In genomic region chr15:89314511-89315189, GRCm38 (mm10) we compare ENCODE assay signal across 8 mouse cellular contexts. TPM values are rescaled to one million over a fixed set of nuclear protein-coding genes. Genes with fewer than 3 reads are reported as not detected.
DNase-seq lines count a peak whose midpoint lies in the region; ATAC-seq lines count a peak whose summit lies in the region.

No protein-coding gene starts in this region.

- H3K9me3 ChIP-seq in forebrain, embryonic 16.5 days (ENCODE audit: control insufficient read depth, low read length), result no peaks in the 10 kb centered on the region
- no peaks in the 10 kb centered on the region for H3K9me3 ChIP-seq in kidney, embryonic 15.5 days (replicated peaks)

- peak overlapping the region; percentile 91 for H3K9ac ChIP-seq in forebrain, embryonic 16.5 days (replicated peaks; ENCODE audit: low read depth, low read length)
- H3K9ac ChIP-seq in kidney, embryonic 15.5 days, result peak overlapping the region; percentile 86

- H3K36me3 ChIP-seq in forebrain, embryonic 16.5 days (ENCODE audit: control insufficient read depth, insufficient read depth), result no peaks in the 10 kb centered on the region
- H3K36me3 ChIP-seq in kidney, embryonic 15.5 days, result no peaks in the 10 kb centered on the region

- H3K4me1 ChIP-seq in forebrain, embryonic 16.5 days (replicated peaks; ENCODE audit: control insufficient read depth, insufficient read depth, low read length), result peaks cover 41% of the 10 kb centered on the region
- peaks cover 35% of the 10 kb centered on the region for H3K4me1 ChIP-seq in kidney, embryonic 15.5 days

- H3K27ac ChIP-seq in forebrain, embryonic 16.5 days (ENCODE audit: low read length), result peak overlapping the region; percentile 42; the same call in 1 of the 2 replicates
- H3K27ac ChIP-seq in kidney, embryonic 15.5 days, result peak overlapping the region; percentile 42; the same call in 1 of the 2 replicates

- H3K27me3 ChIP-seq in forebrain, embryonic 16.5 days (replicated peaks; ENCODE audit: control insufficient read depth, insufficient read depth, low read length), result no peaks in the 10 kb centered on the region
- no peaks in the 10 kb centered on the region for H3K27me3 ChIP-seq in kidney, embryonic 15.5 days

- peak overlapping the region; percentile 69 for H3K4me2 ChIP-seq in forebrain, embryonic 16.5 days (ENCODE audit: low read length)
- peak overlapping the region; percentile 64 for H3K4me2 ChIP-seq in kidney, embryonic 15.5 days

- no peak for ATAC-seq in CD4-positive, CD25-positive, alpha-beta regulatory T cell, adult 4 months
- peak; percentile 55 for ATAC-seq in forebrain, embryonic 16.5 days
- peak; percentile 61 for ATAC-seq in kidney, embryonic 15.5 days (replicated peaks; ENCODE audit: low FRiP score)

- DNase-seq in CD4-positive, CD25-positive, alpha-beta regulatory T cell, adult 2 months (ENCODE audit: low read depth, low spot score), result peak; percentile 38
- peak; percentile 23 for DNase-seq in urinary bladder, postnatal 25 days (ENCODE audit: low spot score)
- DNase-seq in urinary bladder, postnatal 10 days (ENCODE audit: low spot score), result no peak
- peak; percentile 26 for DNase-seq in mesoderm, embryonic 11.5 days (ENCODE audit: low read depth, low spot score)
- DNase-seq in yolk sac, embryonic 10.5 days (ENCODE audit: low spot score), result peak; percentile 15

- peak overlapping the region; percentile 89 for H3K4me3 ChIP-seq in forebrain, embryonic 16.5 days (replicated peaks; ENCODE audit: low read length)
- H3K4me3 ChIP-seq in kidney, embryonic 15.5 days (replicated peaks), result peak overlapping the region; percentile 79

- WGBS in forebrain, embryonic 16.5 days, result under 1% methylated on average over 57 of the region's 58 CpGs
- under 1% methylated on average over 58 of the region's 58 CpGs for WGBS in kidney, embryonic 15.5 days

RNA-seq across cellular contexts. Expression of gene Sbf1, which starts 0.5 kb away (rescaled TPM):
- polyA plus RNA-seq in CD4-positive, CD25-positive, alpha-beta regulatory T cell, adult 4 months (2017; shearing (Covaris generic)), result 100 to 1,000 TPM in 1 of 2 experiments, 10 to 100 TPM in 1; 87.6 to 124 TPM
- 81.8 and 97.2 TPM in 2 replicates for polyA plus RNA-seq in forebrain, embryonic 16.5 days (2015; fragmentation: Nextera tagmentation; extraction: Ambion mirVana)
- polyA plus RNA-seq in kidney, embryonic 15.5 days (2015; fragmentation: Nextera tagmentation; extraction: Ambion mirVana), result 42.6 and 51.4 TPM in 2 replicates

RNA-seq across cellular contexts. Expression of gene Adm2, which starts 7.9 kb away (rescaled TPM):
- not detected for polyA plus RNA-seq in CD4-positive, CD25-positive, alpha-beta regulatory T cell, adult 4 months (2017; shearing (Covaris generic))
- polyA plus RNA-seq in forebrain, embryonic 16.5 days (2015; fragmentation: Nextera tagmentation; extraction: Ambion mirVana), result not detected in 2 replicates
- 0.71 and 0.74 TPM in 2 replicates for polyA plus RNA-seq in kidney, embryonic 15.5 days (2015; fragmentation: Nextera tagmentation; extraction: Ambion mirVana)

RNA-seq across cellular contexts. Expression of gene Miox, which starts 19.5 kb away (rescaled TPM):
- polyA plus RNA-seq in CD4-positive, CD25-positive, alpha-beta regulatory T cell, adult 4 months (2017; shearing (Covaris generic)), result not detected
- polyA plus RNA-seq in forebrain, embryonic 16.5 days (2015; fragmentation: Nextera tagmentation; extraction: Ambion mirVana), result not detected in 2 replicates
- 6.8 and 7.1 TPM in 2 replicates for polyA plus RNA-seq in kidney, embryonic 15.5 days (2015; fragmentation: Nextera tagmentation; extraction: Ambion mirVana)

RNA-seq across cellular contexts. Expression of gene Lmf2, which starts 40.8 kb away (rescaled TPM):
- polyA plus RNA-seq in CD4-positive, CD25-positive, alpha-beta regulatory T cell, adult 4 months (2017; shearing (Covaris generic)), result 10 to 100 TPM; 23.5 to 40.7 TPM
- polyA plus RNA-seq in forebrain, embryonic 16.5 days (2015; fragmentation: Nextera tagmentation; extraction: Ambion mirVana), result 29.5 and 32.3 TPM in 2 replicates
- polyA plus RNA-seq in kidney, embryonic 15.5 days (2015; fragmentation: Nextera tagmentation; extraction: Ambion mirVana), result 54.1 and 67.9 TPM in 2 replicates

RNA-seq across cellular contexts. Expression of gene Ncaph2, which starts 40.9 kb away (rescaled TPM):
- polyA plus RNA-seq in CD4-positive, CD25-positive, alpha-beta regulatory T cell, adult 4 months (2017; shearing (Covaris generic)), result 100 to 1,000 TPM; 189 to 193 TPM
- polyA plus RNA-seq in forebrain, embryonic 16.5 days (2015; fragmentation: Nextera tagmentation; extraction: Ambion mirVana), result 138 and 140 TPM in 2 replicates
- polyA plus RNA-seq in kidney, embryonic 15.5 days (2015; fragmentation: Nextera tagmentation; extraction: Ambion mirVana), result 147 and 155 TPM in 2 replicates
